Mouse (Mus musculus): ENCODE measurements around the gene Tatdn3. TPM values are rescaled to one million over a fixed set of nuclear protein-coding genes. Genes with fewer than 3 reads are reported as not detected.
A peak's percentile ranks its signal among the peaks of the same experiment; 100 is the strongest.

The Tatdn3 gene
- polyA plus RNA-seq, 1 experiment from 2014 or later: 17.3 TPM

- Histone ChIP-seq H3K27me3 (replicated peaks; ENCODE audit: control insufficient read depth, insufficient read depth, low read length) (no peaks in the 10 kb centered on the region), H3K9ac (ENCODE audit: low read depth, low read length) (no peak overlapping the region), H3K27ac (ENCODE audit: low read depth, low read length) (no peak overlapping the region), H3K4me2 (replicated peaks; ENCODE audit: low read depth) (peak overlapping the region; percentile 87), H3K4me3 (ENCODE audit: low read depth, low read length) (peak overlapping the region; percentile 84), H3K36me3 (ENCODE audit: control insufficient read depth, insufficient read depth) (0 out of 2 replicates have a peak, but pooled peaks cover 5% of the 10 kb centered on the region), H3K9me3 (ENCODE audit: control insufficient read depth) (no peaks in the 10 kb centered on the region), H3K4me1 (replicated peaks; ENCODE audit: control insufficient read depth, insufficient read depth, low read length) (peaks cover 6% of the 10 kb centered on the region; the same call in 1 of the 2 replicates)
- no peak for ATAC-seq
- TF ChIP-seq CTCF (IDR thresholded peaks at IDR 0.05; ENCODE audit: low read depth): no peak
- WGBS: 57% methylated on average over 9 of the region's 9 CpGs
Observed at GRCm38 (mm10) chr1:191063700-191064099, 968 bp upstream of the Tatdn3 start.

GRCm38 (mm10) chr1:191062241-191062780 lies 421 bp downstream of the Tatdn3 start:
- WGBS: 4% methylated on average over 15 of the region's 15 CpGs
- Histone ChIP-seq H3K4me1 (replicated peaks; ENCODE audit: control insufficient read depth, insufficient read depth, low read length) (peaks cover 6% of the 10 kb centered on the region; the same call in 1 of the 2 replicates), H3K36me3 (ENCODE audit: control insufficient read depth, insufficient read depth) (0 out of 2 replicates have a peak, but pooled peaks cover 9% of the 10 kb centered on the region), H3K27ac (ENCODE audit: low read depth, low read length) (peak overlapping the region; percentile 22; the same call in 1 of the 2 replicates), H3K27me3 (replicated peaks; ENCODE audit: control insufficient read depth, insufficient read depth, low read length) (no peaks in the 10 kb centered on the region), H3K4me2 (replicated peaks; ENCODE audit: low read depth) (peak overlapping the region; percentile 87), H3K9ac (ENCODE audit: low read depth, low read length) (peak overlapping the region; percentile 80), H3K9me3 (ENCODE audit: control insufficient read depth) (no peaks in the 10 kb centered on the region), H3K4me3 (ENCODE audit: low read depth, low read length) (peak overlapping the region; percentile 84)
- peak; percentile 19; the same call in 1 of the 2 replicates for ATAC-seq
- TF ChIP-seq CTCF (IDR thresholded peaks at IDR 0.05; ENCODE audit: low read depth): no peak

- H3K27me3 ChIP-seq (replicated peaks; ENCODE audit: control insufficient read depth, insufficient read depth, low read length): no peaks in the 10 kb centered on the region
- peaks cover 6% of the 10 kb centered on the region; the same call in 1 of the 2 replicates for H3K4me1 ChIP-seq (replicated peaks; ENCODE audit: control insufficient read depth, insufficient read depth, low read length)
- 0 out of 2 replicates have a peak, but pooled peaks cover 12% of the 10 kb centered on the region for H3K36me3 ChIP-seq (ENCODE audit: control insufficient read depth, insufficient read depth)
- no peak overlapping the region for H3K9ac ChIP-seq (ENCODE audit: low read depth, low read length)
- ATAC-seq: no peak
- 61% methylated on average over 3 of the region's 3 CpGs for WGBS
- H3K9me3 ChIP-seq (ENCODE audit: control insufficient read depth): no peaks in the 10 kb centered on the region
- no peak overlapping the region for H3K27ac ChIP-seq (ENCODE audit: low read depth, low read length)
- no peak overlapping the region for H3K4me3 ChIP-seq (ENCODE audit: low read depth, low read length)
- no peak overlapping the region for H3K4me2 ChIP-seq (replicated peaks; ENCODE audit: low read depth)
- peak; percentile 60 for TF ChIP-seq CTCF (IDR thresholded peaks at IDR 0.05; ENCODE audit: low read depth)
Observed at GRCm38 (mm10) chr1:191057461-191057860, 5.3 kb downstream of the Tatdn3 start.

GRCm38 (mm10) chr1:191055533-191055873 lies 7.2 kb downstream of the Tatdn3 start:
- Histone ChIP-seq H3K9me3 (ENCODE audit: control insufficient read depth) (no peaks in the 10 kb centered on the region), H3K27ac (ENCODE audit: low read depth, low read length) (0 out of 2 replicates have a peak overlapping the region, but pooled peaks have one; percentile 15), H3K4me3 (ENCODE audit: low read depth, low read length) (no peak overlapping the region), H3K9ac (ENCODE audit: low read depth, low read length) (no peak overlapping the region), H3K4me2 (replicated peaks; ENCODE audit: low read depth) (no peak overlapping the region), H3K27me3 (replicated peaks; ENCODE audit: control insufficient read depth, insufficient read depth, low read length) (no peaks in the 10 kb centered on the region), H3K36me3 (ENCODE audit: control insufficient read depth, insufficient read depth) (0 out of 2 replicates have a peak, but pooled peaks cover 12% of the 10 kb centered on the region), H3K4me1 (replicated peaks; ENCODE audit: control insufficient read depth, insufficient read depth, low read length) (no peaks in the 10 kb centered on the region)
- peak; percentile 46 for TF ChIP-seq CTCF (IDR thresholded peaks at IDR 0.05; ENCODE audit: low read depth)
- ATAC-seq: peak; percentile 44
- WGBS: 61% methylated on average over 2 of the region's 2 CpGs

GRCm38 (mm10) chr1:191054870-191055532 lies 7.7 kb downstream of the Tatdn3 start:
- no peaks in the 10 kb centered on the region for H3K27me3 ChIP-seq (replicated peaks; ENCODE audit: control insufficient read depth, insufficient read depth, low read length)
- H3K9me3 ChIP-seq (ENCODE audit: control insufficient read depth): no peaks in the 10 kb centered on the region
- 0 out of 2 replicates have a peak overlapping the region, but pooled peaks have one; percentile 15 for H3K27ac ChIP-seq (ENCODE audit: low read depth, low read length)
- H3K4me2 ChIP-seq (replicated peaks; ENCODE audit: low read depth): no peak overlapping the region
- 58% methylated on average over 8 of the region's 8 CpGs for WGBS
- peak; percentile 58 for TF ChIP-seq CTCF (IDR thresholded peaks at IDR 0.05; ENCODE audit: low read depth)
- no peak overlapping the region for H3K4me3 ChIP-seq (ENCODE audit: low read depth, low read length)
- ATAC-seq: peak; percentile 88
- H3K36me3 ChIP-seq (ENCODE audit: control insufficient read depth, insufficient read depth): 0 out of 2 replicates have a peak, but pooled peaks cover 12% of the 10 kb centered on the region
- no peak overlapping the region for H3K9ac ChIP-seq (ENCODE audit: low read depth, low read length)
- H3K4me1 ChIP-seq (replicated peaks; ENCODE audit: control insufficient read depth, insufficient read depth, low read length): no peaks in the 10 kb centered on the region

- Histone ChIP-seq H3K9ac (ENCODE audit: low read depth, low read length) (no peak overlapping the region), H3K9me3 (ENCODE audit: control insufficient read depth) (no peaks in the 10 kb centered on the region), H3K27ac (ENCODE audit: low read depth, low read length) (no peak overlapping the region), H3K4me2 (replicated peaks; ENCODE audit: low read depth) (no peak overlapping the region), H3K27me3 (replicated peaks; ENCODE audit: control insufficient read depth, insufficient read depth, low read length) (no peaks in the 10 kb centered on the region), H3K36me3 (ENCODE audit: control insufficient read depth, insufficient read depth) (0 out of 2 replicates have a peak, but pooled peaks cover 8% of the 10 kb centered on the region), H3K4me3 (ENCODE audit: low read depth, low read length) (no peak overlapping the region), H3K4me1 (replicated peaks; ENCODE audit: control insufficient read depth, insufficient read depth, low read length) (no peaks in the 10 kb centered on the region)
- TF ChIP-seq CTCF (IDR thresholded peaks at IDR 0.05; ENCODE audit: low read depth): no peak
- 0 out of 2 replicates have a peak, but pooled peaks have one; percentile 17 for ATAC-seq
- WGBS: 71% methylated on average over 3 of the region's 3 CpGs
Observed at GRCm38 (mm10) chr1:191053555-191053954, 9.2 kb downstream of the Tatdn3 start.

All from intestine, postnatal 0 days (tissue).